Mouse (Mus musculus) ES-Bruce4 (cell line): ENCODE results near the gene Chek2.

Experiments
- CTCF ChIP-seq: IDR thresholded peaks from one replicate; pipeline ENCODE4 v1.8.1; 2011; ENCODE audit warnings: low read depth, low read length
- POLR2A ChIP-seq: IDR thresholded peaks from one replicate; pipeline ENCODE4 v1.8.1; 2011; ENCODE audit warnings: low read length; ENCODE audit not compliant: insufficient read depth

GRCm38 (mm10) chr5:110859013-110859650, 19.4 kb downstream of the Chek2 start:
- TF ChIP-seq CTCF (no peak), POLR2A (no peak)
